15 mouse cellular contexts compared by ENCODE assay signal in genomic region chr7:67688281-67688680, GRCm38 (mm10). TPM values are rescaled to one million over a fixed set of nuclear protein-coding genes. Genes with fewer than 3 reads are reported as not detected.
DNase-seq lines count a peak whose midpoint lies in the region; ATAC-seq and TF ChIP-seq lines count a peak whose summit lies in the region.
"Had no signal": no experiment of that assay in that cellular context is flagged by ENCODE, and none has a peak within 500 bp of the region (broad histone marks: within the 10 kb centered on the region; RNA-seq: fewer than 3 reads in every experiment).

No protein-coding gene starts in this region.

- H3K4me1 ChIP-seq in liver, adult 2 months (ENCODE audit: control insufficient read depth, insufficient read depth, low read length): 0 out of 2 replicates have a peak, but pooled peaks cover 1% of the 10 kb centered on the region
- no peaks in the 10 kb centered on the region for H3K4me1 ChIP-seq in liver, postnatal 0 days (ENCODE audit: insufficient read depth)
- H3K4me1 ChIP-seq in kidney, embryonic 16.5 days (ENCODE audit: insufficient read depth, low read length): 0 out of 2 replicates have a peak, but pooled peaks cover 10% of the 10 kb centered on the region
- H3K4me1 ChIP-seq in lung, postnatal 0 days (ENCODE audit: insufficient read depth, low read depth, low read length): peaks cover 11% of the 10 kb centered on the region
- H3K4me1 ChIP-seq: embryonic facial prominence, embryonic 13.5 days; forebrain, embryonic 10.5 days had no signal

- WGBS in liver, adult 2 months: 35% methylated on average over 3 of the region's 3 CpGs
- 45% methylated on average over 3 of the region's 3 CpGs for WGBS in liver, postnatal 0 days (ENCODE audit: insufficient replicate concordance)
- 35% methylated on average over 3 of the region's 3 CpGs for WGBS in kidney, embryonic 16.5 days
- WGBS in lung, postnatal 0 days: 27% methylated on average over 3 of the region's 3 CpGs

- no peak overlapping the region for H3K9ac ChIP-seq in liver, adult 2 months (ENCODE audit: low read depth, low read length)
- no peak overlapping the region for H3K9ac ChIP-seq in liver, postnatal 0 days (replicated peaks)
- no peak overlapping the region for H3K9ac ChIP-seq in kidney, embryonic 16.5 days (replicated peaks; ENCODE audit: low read length)
- H3K9ac ChIP-seq in lung, postnatal 0 days (replicated peaks; ENCODE audit: low read depth): no peak overlapping the region
- H3K9ac ChIP-seq: embryonic facial prominence, embryonic 13.5 days had no signal

- H3K36me3 ChIP-seq in liver, adult 2 months (ENCODE audit: control insufficient read depth, insufficient read depth, low read length): peaks cover 27% of the 10 kb centered on the region
- H3K36me3 ChIP-seq in liver, postnatal 0 days (replicated peaks; ENCODE audit: insufficient read depth, low read length): peaks cover 6% of the 10 kb centered on the region; the same call in 1 of the 2 replicates
- peaks cover 16% of the 10 kb centered on the region for H3K36me3 ChIP-seq in kidney, embryonic 16.5 days (ENCODE audit: insufficient read depth, low read length)
- H3K36me3 ChIP-seq in lung, postnatal 0 days (ENCODE audit: insufficient read depth, low read length): no peaks in the 10 kb centered on the region

- no peak overlapping the region for H3K27ac ChIP-seq in liver, adult 2 months (replicated peaks; ENCODE audit: insufficient read depth, low read depth, low read length)
- no peak overlapping the region for H3K27ac ChIP-seq in liver, postnatal 0 days (ENCODE audit: low read depth)
- H3K27ac ChIP-seq in kidney, embryonic 16.5 days (ENCODE audit: low read length): peak overlapping the region; percentile 78
- H3K27ac ChIP-seq in lung, postnatal 0 days (ENCODE audit: low read length): no peak overlapping the region
- H3K27ac ChIP-seq: embryonic facial prominence, embryonic 13.5 days; forebrain, embryonic 10.5 days had no signal

- no peak overlapping the region for H3K4me2 ChIP-seq in liver, postnatal 0 days (ENCODE audit: low read depth, low read length)
- H3K4me2 ChIP-seq in kidney, embryonic 16.5 days (replicated peaks; ENCODE audit: low read depth, low read length): no peak overlapping the region
- no peak overlapping the region for H3K4me2 ChIP-seq in lung, postnatal 0 days (replicated peaks; ENCODE audit: low read depth, low read length)
- H3K4me2 ChIP-seq: embryonic facial prominence, embryonic 13.5 days had no signal

- peaks cover 3% of the 10 kb centered on the region; the same call in 1 of the 2 replicates for H3K79me2 ChIP-seq in liver, adult 2 months (ENCODE audit: control insufficient read depth, insufficient read depth, low read length)

- no peaks in the 10 kb centered on the region for H3K27me3 ChIP-seq in liver, adult 2 months (ENCODE audit: control insufficient read depth, insufficient read depth, low read length)
- no peaks in the 10 kb centered on the region for H3K27me3 ChIP-seq in liver, postnatal 0 days (ENCODE audit: insufficient read depth, low read length)
- no peaks in the 10 kb centered on the region for H3K27me3 ChIP-seq in kidney, embryonic 16.5 days (ENCODE audit: insufficient read depth, low read length)
- H3K27me3 ChIP-seq in lung, postnatal 0 days (replicated peaks; ENCODE audit: insufficient read depth, low read length): no peaks in the 10 kb centered on the region
- H3K27me3 ChIP-seq: embryonic facial prominence, embryonic 13.5 days had no signal

- no peak for TF ChIP-seq CTCF in liver, adult 2 months (IDR thresholded peaks at IDR 0.05; ENCODE audit: low read depth, low read length)
- no peak for TF ChIP-seq CTCF in liver, postnatal 0 days (IDR thresholded peaks at IDR 0.05; ENCODE audit: low read depth)
- no peak for TF ChIP-seq CTCF in lung, postnatal 0 days (IDR thresholded peaks at IDR 0.05)

- TF ChIP-seq POLR2A in liver, adult 2 months (IDR thresholded peaks at IDR 0.05; ENCODE audit: extremely low read depth, insufficient read depth, low read length): no peak

- peak; percentile 43 for DNase-seq in liver, adult 2 months (ENCODE audit: extremely low read depth, low read depth, low spot score)
- no peak for DNase-seq in liver, postnatal 0 days
- DNase-seq in lung, postnatal 0 days (ENCODE audit: low spot score): peak; percentile 76
- peak; percentile 18 for DNase-seq in yolk sac, embryonic 10.5 days (ENCODE audit: low spot score)
- no peak for DNase-seq in natural killer cell, adult 2 months (ENCODE audit: low spot score in 2 of 2)
- DNase-seq in urinary bladder, postnatal 36 days (ENCODE audit: low spot score in 2 of 2): no peak
- DNase-seq: heart, adult 18-20 months; heart, postnatal 10 days; liver; thymus, adult 2 months had no signal

- ATAC-seq in liver, postnatal 0 days: no peak
- ATAC-seq in kidney, embryonic 16.5 days (ENCODE audit: low FRiP score, low TSS enrichment): peak; percentile 49; the same call in 1 of the 2 replicates
- ATAC-seq in lung, postnatal 0 days: peak; percentile 72
- ATAC-seq: activated CD4-positive, CD25-positive, alpha-beta regulatory T cell, adult 4 months; inflammation-experienced regulatory T-cells, adult 6 months had no signal

- H3K4me3 ChIP-seq in liver, adult 2 months (ENCODE audit: insufficient read depth, low read depth, low read length): no peak overlapping the region
- no peak overlapping the region for H3K4me3 ChIP-seq in liver, postnatal 0 days (ENCODE audit: low read depth, low read length)
- H3K4me3 ChIP-seq in kidney, embryonic 16.5 days (ENCODE audit: low read length): no peak overlapping the region
- no peak overlapping the region for H3K4me3 ChIP-seq in lung, postnatal 0 days (ENCODE audit: low read depth, low read length)
- H3K4me3 ChIP-seq: embryonic facial prominence, embryonic 13.5 days; forebrain, embryonic 10.5 days had no signal

- TF ChIP-seq EP300 in liver, postnatal 0 days (IDR thresholded peaks at IDR 0.05; ENCODE audit: low read depth): no peak
- 0 out of 2 replicates have a peak, but pooled peaks have one; percentile 34 for TF ChIP-seq EP300 in lung, postnatal 0 days (IDR thresholded peaks at IDR 0.05)

- no peaks in the 10 kb centered on the region for H3K9me3 ChIP-seq in liver, postnatal 0 days (ENCODE audit: low read length)
- H3K9me3 ChIP-seq in kidney, embryonic 16.5 days (ENCODE audit: low read length): 0 out of 2 replicates have a peak, but pooled peaks cover 2% of the 10 kb centered on the region
- no peaks in the 10 kb centered on the region for H3K9me3 ChIP-seq in lung, postnatal 0 days (ENCODE audit: low read length)
- H3K9me3 ChIP-seq: forebrain, embryonic 10.5 days had no signal

RNA-seq across cellular contexts. Expression of gene Ttc23, which starts 41.1 kb away (rescaled TPM):
- total RNA-seq in liver, adult 2 months (2014; rRNA removed): 28.3 and 47.8 TPM in 2 replicates
- polyA plus RNA-seq in liver, adult 2 months (2012; rRNA removed): 14.2 and 15.1 TPM in 2 replicates
- 8.4 and 9.0 TPM in 2 replicates for polyA plus RNA-seq in liver, postnatal 0 days (2015; fragmentation: Nextera tagmentation; extraction: Ambion mirVana)
- polyA plus RNA-seq in kidney, embryonic 16.5 days (2015; fragmentation: Nextera tagmentation; extraction: Ambion mirVana): 30.4 and 32.6 TPM in 2 replicates
- 14.4 and 17.3 TPM in 2 replicates for polyA plus RNA-seq in lung, postnatal 0 days (2015; fragmentation: Nextera tagmentation; extraction: Ambion mirVana)

RNA-seq across cellular contexts. Expression of gene Lrrc28, which starts 43.2 kb away (rescaled TPM):
- 18.8 and 22.1 TPM in 2 replicates for total RNA-seq in liver, adult 2 months (2014; rRNA removed)
- polyA plus RNA-seq in liver, adult 2 months (2012; rRNA removed): 40.7 and 42.6 TPM in 2 replicates
- polyA plus RNA-seq in liver, postnatal 0 days (2015; fragmentation: Nextera tagmentation; extraction: Ambion mirVana): 10.6 and 12.6 TPM in 2 replicates
- 14.4 and 15.1 TPM in 2 replicates for polyA plus RNA-seq in kidney, embryonic 16.5 days (2015; fragmentation: Nextera tagmentation; extraction: Ambion mirVana)
- polyA plus RNA-seq in lung, postnatal 0 days (2015; fragmentation: Nextera tagmentation; extraction: Ambion mirVana): 13.4 and 14.0 TPM in 2 replicates

Comparison
In these comparisons a context has a peak if more than half of its experiments do, and no peak if none do; other contexts are left out.
1. DNase-seq: peak in liver, adult 2 months (single experiment), lung, postnatal 0 days (single experiment) and yolk sac, embryonic 10.5 days (single experiment); none in liver, postnatal 0 days (single experiment), natural killer cell, adult 2 months (0 of 2) and urinary bladder, postnatal 36 days (0 of 2).